Mouse (Mus musculus) hindbrain, embryonic 11.5 days (tissue): ENCODE results near the gene 1700001C19Rik. TPM values are rescaled to one million over a fixed set of nuclear protein-coding genes. Genes with fewer than 3 reads are reported as not detected.
"Not testable (repeated sequence)": the region's sequence is repeated elsewhere in the genome, so short reads cannot be mapped to it uniquely, and the experiment has no call there.

Experiments used
- ATAC-seq: fragments of 200-750 bp; cut with Nextera tagmentation; 2 replicates; pipeline ENCODE4 v1.8.0; 2017; ENCODE audit warnings: mild to moderate bottlenecking, moderate TSS enrichment, moderate library complexity; ENCODE audit not compliant: low FRiP score
- DNase-seq: peaks from one replicate; pipeline ENCODE4 v3.0.0-alpha.2; 2015; ENCODE audit warnings: low spot score
- H3K27ac ChIP-seq: fragments of 300-500 bp; sonication (generic); 2 replicates; pipeline ENCODE4 v1.5.1; 2014; ENCODE audit warnings: mild to moderate bottlenecking, low read depth, low read length
- H3K27me3 ChIP-seq: fragments of 300-500 bp; sonication (generic); 2 replicates; pipeline ENCODE4 v1.6.1; 2014; ENCODE audit warnings: mild to moderate bottlenecking, low read length, moderate library complexity, mixed read lengths; ENCODE audit not compliant: control insufficient read depth, insufficient read depth
- H3K36me3 ChIP-seq: fragments of 300-500 bp; sonication (generic); 2 replicates; pipeline ENCODE4 v1.6.1; 2014; ENCODE audit warnings: mild to moderate bottlenecking, low read length, moderate library complexity, mixed read lengths; ENCODE audit not compliant: control insufficient read depth, insufficient read depth
- H3K4me1 ChIP-seq: fragments of 300-500 bp; sonication (generic); replicated peaks from 2 replicates; pipeline ENCODE4 v1.6.1; 2014; ENCODE audit warnings: low read length, mixed read lengths; ENCODE audit not compliant: control insufficient read depth, insufficient read depth
- H3K4me2 ChIP-seq: fragments of 300-500 bp; sonication (generic); replicated peaks from 2 replicates; pipeline ENCODE4 v1.6.1; 2014; ENCODE audit warnings: mild to moderate bottlenecking, low read depth, low read length
- H3K4me3 ChIP-seq: fragments of 300-500 bp; sonication (generic); 2 replicates; pipeline ENCODE4 v1.5.1; 2014; ENCODE audit warnings: low read depth, low read length
- H3K9ac ChIP-seq: fragments of 300-500 bp; sonication (generic); 2 replicates; pipeline ENCODE4 v1.6.1; 2014; ENCODE audit warnings: low read depth, low read length
- H3K9me3 ChIP-seq: fragments of 300-500 bp; sonication (generic); 2 replicates; pipeline ENCODE4 v1.6.1; 2016; ENCODE audit warnings: low read length; ENCODE audit not compliant: control insufficient read depth
- WGBS: fragments of 180-500 bp; shearing (Covaris S2); extraction: QIAGEN DNeasy Blood & Tissue Kit; methylation state at CpG from one replicate; pipeline ENCODE4 v1.1.7; 2014; 5-methylcytosine and 5-hydroxymethylcytosine counted together
- polyA plus RNA-seq: library from polyadenylated mRNA; unstranded; fragments of >200 nt; fragmentation: Nextera tagmentation; extraction: Ambion mirVana; gene quantifications from 2 replicates; pipeline ENCODE4 v1.2.1, GENCODE M21; 2014

Gene 1700001C19Rik
- polyA plus RNA-seq, 1 experiment from 2014 or later = 0.68 TPM

DNA sequence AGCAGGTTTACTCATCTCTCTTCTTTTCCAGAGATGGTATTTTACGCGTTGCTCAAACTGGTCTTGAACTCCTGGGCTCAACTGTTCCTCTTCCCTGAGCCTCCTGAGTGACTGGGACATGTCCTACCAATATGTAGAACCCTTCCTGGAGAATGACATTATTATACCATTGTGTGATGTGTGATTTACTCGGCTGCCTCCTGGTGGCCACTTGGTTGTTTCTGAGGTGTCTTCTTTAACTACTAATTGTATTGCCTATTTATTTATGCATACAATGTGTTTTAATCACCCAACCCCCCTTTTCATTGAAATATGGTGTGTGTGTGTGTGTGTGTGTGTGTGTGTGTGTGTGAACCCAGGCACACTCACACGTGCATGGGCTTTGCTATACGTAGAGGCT lies 6.4 kb downstream of the 1700001C19Rik start:
- Histone ChIP-seq H3K27ac (no peak overlapping the region), H3K9me3 (no peaks in the 10 kb centered on the region), H3K4me3 (no peak overlapping the region), H3K4me2 (no peak overlapping the region), H3K9ac (no peak overlapping the region), H3K36me3 (no peaks in the 10 kb centered on the region), H3K27me3 (no peaks in the 10 kb centered on the region; the same call in 1 of the 2 replicates), H3K4me1 (no peaks in the 10 kb centered on the region)
- 68% methylated on average over 5 of the region's 5 CpGs for WGBS
- no peak for ATAC-seq
- no peak for DNase-seq

DNA sequence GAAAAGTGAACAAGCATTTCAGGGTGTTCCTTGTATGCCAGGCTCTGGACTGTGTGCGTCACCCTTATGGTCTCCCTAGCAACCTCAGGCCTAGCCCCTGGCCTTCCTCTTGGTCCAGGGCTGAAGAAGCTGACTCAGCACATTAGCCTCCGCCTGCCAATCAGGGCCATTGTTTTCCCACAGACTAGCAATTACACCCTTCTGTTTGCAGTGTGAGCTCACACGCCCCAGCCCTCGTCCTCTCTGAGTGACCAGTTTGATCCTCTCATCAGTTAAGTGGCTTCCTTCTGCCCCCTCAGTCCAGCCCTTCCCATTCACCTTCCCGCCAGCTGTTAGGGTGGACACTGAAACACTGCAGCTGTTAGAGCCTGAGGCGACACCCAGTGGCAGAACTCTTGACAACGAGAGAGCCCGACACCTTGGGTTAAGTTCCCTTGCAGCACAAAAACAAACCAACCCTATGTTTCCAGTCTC lies 8.3 kb downstream of the 1700001C19Rik start:
- H3K4me2 ChIP-seq = no peak overlapping the region
- no peaks in the 10 kb centered on the region for H3K27me3 ChIP-seq
- H3K9ac ChIP-seq = no peak overlapping the region
- no peaks in the 10 kb centered on the region for H3K36me3 ChIP-seq
- WGBS = 4% methylated on average over 8 of the region's 8 CpGs
- no peak overlapping the region for H3K4me3 ChIP-seq
- peak; percentile 72; the same call in 1 of the 2 replicates for ATAC-seq
- no peak overlapping the region for H3K27ac ChIP-seq
- H3K9me3 ChIP-seq = no peaks in the 10 kb centered on the region
- no peaks in the 10 kb centered on the region for H3K4me1 ChIP-seq
- DNase-seq = peak; percentile 75

DNA sequence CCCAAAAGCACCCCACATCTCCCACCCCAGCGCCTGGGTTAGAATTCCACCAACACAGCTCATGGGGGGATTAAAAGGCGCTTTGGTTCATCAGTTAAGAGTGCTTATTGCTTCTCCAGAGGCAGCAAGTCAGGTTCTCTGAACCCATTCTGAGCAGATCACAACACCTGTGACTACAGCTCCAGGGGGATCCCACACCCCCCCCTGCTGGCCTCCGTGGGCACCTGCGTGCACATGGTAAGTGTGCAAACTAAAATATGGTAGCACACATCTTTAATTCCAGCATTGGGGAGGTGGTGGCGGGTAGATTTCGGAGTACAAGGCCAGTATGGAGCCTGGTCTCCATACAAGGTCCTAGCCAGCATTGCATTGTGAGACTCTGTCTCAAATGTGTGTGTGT lies 9.9 kb downstream of the 1700001C19Rik start:
- H3K4me2 ChIP-seq = no peak overlapping the region
- 78% methylated on average over 6 of the region's 6 CpGs for WGBS
- ATAC-seq = no peak
- DNase-seq = no peak
- H3K27ac ChIP-seq = no peak overlapping the region
- no peak overlapping the region for H3K9ac ChIP-seq
- no peak overlapping the region for H3K4me3 ChIP-seq
- no peaks in the 10 kb centered on the region for H3K27me3 ChIP-seq
- H3K36me3 ChIP-seq = no peaks in the 10 kb centered on the region
- no peaks in the 10 kb centered on the region for H3K4me1 ChIP-seq
- no peaks in the 10 kb centered on the region for H3K9me3 ChIP-seq

DNA sequence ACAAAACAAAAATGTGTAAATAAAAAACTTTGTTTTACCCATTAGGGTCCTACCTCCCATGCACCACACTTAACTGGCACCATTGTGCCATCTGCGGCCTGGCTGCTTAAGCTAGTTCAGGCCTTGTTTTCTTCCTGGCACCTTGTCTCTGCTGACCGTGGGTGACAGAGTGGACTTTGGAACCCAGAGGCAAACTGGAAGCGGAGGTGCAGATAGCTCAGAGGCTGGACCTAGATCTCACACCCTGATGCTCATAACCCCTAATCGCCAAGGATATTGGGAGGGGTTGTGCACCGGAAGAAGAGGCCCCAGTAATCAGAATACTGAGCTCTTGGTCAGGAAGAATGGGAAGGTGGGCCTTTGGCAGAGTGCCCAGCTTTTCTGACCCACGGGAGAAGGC lies 13.0 kb downstream of the 1700001C19Rik start:
- no peak overlapping the region for H3K4me2 ChIP-seq
- H3K27me3 ChIP-seq = no peaks in the 10 kb centered on the region
- no peak for ATAC-seq
- no peak for DNase-seq
- no peak overlapping the region for H3K27ac ChIP-seq
- no peaks in the 10 kb centered on the region for H3K36me3 ChIP-seq
- H3K4me1 ChIP-seq = no peaks in the 10 kb centered on the region
- WGBS = 84% methylated on average over 6 of the region's 6 CpGs
- no peaks in the 10 kb centered on the region for H3K9me3 ChIP-seq
- no peak overlapping the region for H3K9ac ChIP-seq
- H3K4me3 ChIP-seq = no peak overlapping the region

DNA sequence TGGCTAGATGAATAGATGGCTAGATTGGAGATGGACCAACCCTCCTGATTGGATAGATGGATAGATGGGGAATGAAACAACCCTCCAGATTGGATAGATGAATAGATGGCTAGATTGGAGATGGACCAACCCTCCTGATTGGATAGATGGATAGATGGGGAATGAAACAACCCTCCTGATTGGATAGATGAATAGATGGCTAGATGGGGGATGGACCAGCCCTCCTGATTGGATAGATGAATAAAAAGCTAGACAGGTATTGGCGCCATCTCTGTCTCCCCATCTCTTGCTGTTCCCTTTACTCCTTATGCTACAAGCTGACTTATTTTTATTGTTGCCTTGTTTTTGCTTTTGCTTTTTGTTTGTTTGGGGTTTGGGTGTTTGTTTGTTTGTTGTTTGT lies 14.6 kb downstream of the 1700001C19Rik start:
- H3K4me2 ChIP-seq, H3K9me3 ChIP-seq, ATAC-seq, H3K27ac ChIP-seq, H3K36me3 ChIP-seq, H3K9ac ChIP-seq, H3K4me1 ChIP-seq, H3K4me3 ChIP-seq, DNase-seq, H3K27me3 ChIP-seq: not testable (repeated sequence)
- WGBS = 87% methylated on average over 1 of the region's 1 CpGs

DNA sequence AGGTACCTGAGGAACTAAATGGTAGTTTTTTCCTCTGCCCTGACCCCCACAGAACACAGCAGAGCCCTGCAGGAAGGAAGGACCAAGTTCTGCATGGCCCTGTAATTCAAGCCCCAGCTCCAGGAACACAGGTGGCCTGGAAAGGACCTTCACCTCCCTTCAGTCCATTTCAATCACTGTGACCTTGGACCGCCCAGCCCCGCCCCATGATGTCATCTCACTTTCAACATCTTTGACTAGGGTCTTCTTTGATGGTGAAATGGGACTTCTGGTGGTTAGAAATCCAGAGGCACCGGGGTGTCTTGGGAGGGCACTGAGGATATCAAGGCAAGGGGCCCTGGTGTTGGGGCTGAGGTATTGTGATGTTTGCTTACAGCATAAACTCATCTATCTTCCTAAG lies 15.6 kb downstream of the 1700001C19Rik start:
- no peaks in the 10 kb centered on the region for H3K9me3 ChIP-seq
- no peak overlapping the region for H3K4me3 ChIP-seq
- DNase-seq (no peak), ATAC-seq (no peak)
- WGBS = 83% methylated on average over 3 of the region's 3 CpGs
- H3K4me1 ChIP-seq = no peaks in the 10 kb centered on the region
- no peak overlapping the region for H3K4me2 ChIP-seq
- H3K27me3 ChIP-seq = no peaks in the 10 kb centered on the region
- H3K27ac ChIP-seq = no peak overlapping the region
- no peaks in the 10 kb centered on the region for H3K36me3 ChIP-seq
- no peak overlapping the region for H3K9ac ChIP-seq

DNA sequence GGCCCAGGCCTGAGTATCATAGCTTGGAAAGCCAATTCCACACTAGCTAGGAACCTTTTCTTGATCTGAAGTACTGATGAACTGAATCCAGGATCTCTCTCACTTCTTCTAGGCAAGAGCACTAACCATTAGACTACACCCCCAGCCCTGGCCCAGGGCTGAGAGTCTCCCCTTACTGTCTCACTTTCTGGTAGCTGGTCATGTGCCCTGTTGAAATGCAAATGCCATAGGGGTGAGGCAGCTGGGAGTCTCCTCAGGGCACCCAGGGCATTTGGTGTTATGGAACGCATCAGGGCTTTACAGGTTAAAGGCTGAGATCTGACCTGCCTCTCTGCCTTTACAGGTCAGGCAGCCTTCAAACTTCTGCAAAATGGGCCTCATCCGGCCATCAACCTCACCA lies 17.0 kb downstream of the 1700001C19Rik start:
- ATAC-seq = no peak
- Histone ChIP-seq H3K27ac (no peak overlapping the region), H3K4me3 (no peak overlapping the region), H3K36me3 (no peaks in the 10 kb centered on the region), H3K9me3 (no peaks in the 10 kb centered on the region), H3K9ac (no peak overlapping the region), H3K27me3 (no peaks in the 10 kb centered on the region), H3K4me2 (no peak overlapping the region), H3K4me1 (no peaks in the 10 kb centered on the region)
- WGBS = 73% methylated on average over 2 of the region's 2 CpGs
- DNase-seq = no peak

DNA sequence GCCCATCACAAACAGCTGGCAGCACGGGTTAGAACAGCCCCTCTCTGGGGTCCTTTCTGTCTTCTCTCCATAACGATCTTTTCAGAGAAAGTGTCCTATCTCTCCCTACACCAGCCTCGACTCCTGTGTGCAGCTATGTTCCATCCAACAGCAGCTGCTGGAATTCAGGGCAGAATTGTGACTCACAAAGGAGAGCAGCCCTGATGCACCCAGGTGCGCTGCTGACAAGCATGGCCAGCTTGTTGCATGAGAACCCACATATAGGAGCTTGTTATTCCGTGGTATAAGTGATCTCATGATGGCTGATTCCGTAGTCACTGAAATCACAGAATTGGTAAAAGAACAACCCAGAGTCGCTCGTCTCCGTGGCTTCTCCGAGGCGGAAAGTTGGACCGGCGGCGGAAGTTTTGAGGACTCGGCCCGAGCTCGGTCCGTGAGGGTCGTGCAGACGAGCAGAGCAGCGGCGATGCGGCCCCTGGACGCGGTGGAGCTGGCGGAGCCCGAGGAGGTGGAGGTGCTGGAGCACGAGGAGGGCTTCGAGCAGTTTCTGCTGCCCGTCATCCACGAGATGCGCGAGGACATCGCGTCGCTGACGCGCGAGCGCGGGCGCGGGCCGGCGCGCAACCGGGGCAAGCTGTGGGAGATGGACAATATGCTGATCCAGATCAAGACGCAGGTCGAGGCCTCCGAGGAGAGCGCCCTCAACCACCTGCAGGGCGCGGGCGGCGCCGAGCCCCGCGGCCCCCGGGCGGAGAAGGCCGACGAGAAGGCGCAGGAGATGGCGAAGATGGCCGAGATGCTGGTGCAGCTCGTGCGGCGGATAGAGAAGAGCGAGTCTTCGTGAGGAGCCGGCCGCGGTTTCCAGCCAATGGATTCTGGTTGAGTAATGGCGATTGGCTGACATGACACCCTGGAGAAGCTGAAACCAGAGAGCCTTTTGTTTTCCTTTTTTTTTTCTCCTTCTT lies 27.0 kb downstream of the 1700001C19Rik start:
- 4% methylated on average over 66 of the region's 74 CpGs for WGBS
- H3K27ac ChIP-seq, H3K9me3 ChIP-seq, H3K36me3 ChIP-seq, H3K9ac ChIP-seq, ATAC-seq, H3K4me1 ChIP-seq: not testable (repeated sequence)
- Histone ChIP-seq H3K4me2 (peak overlapping the region; percentile 48), H3K4me3 (peak overlapping the region; percentile 27), H3K27me3 (peaks cover 13% of the 10 kb centered on the region)
- DNase-seq = peak; percentile 36

DNA sequence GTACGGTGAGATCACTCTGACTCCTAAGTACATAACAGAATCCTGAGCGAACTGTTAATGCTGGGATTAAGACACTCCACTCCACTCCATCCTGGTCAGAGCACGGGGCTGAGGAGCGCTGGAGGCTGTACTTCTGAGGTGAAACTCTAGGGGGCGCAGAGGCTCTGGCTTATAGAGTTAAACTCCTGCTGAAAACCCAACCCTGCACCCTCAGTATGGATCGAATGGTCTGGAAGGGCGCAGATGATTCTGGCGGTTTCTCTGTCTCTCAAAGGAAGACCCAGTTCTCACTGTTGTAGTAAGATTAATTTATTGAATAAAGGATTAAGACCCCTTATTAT lies 28.6 kb downstream of the 1700001C19Rik start:
- ATAC-seq = no peak
- H3K9ac ChIP-seq = no peak overlapping the region
- no peaks in the 10 kb centered on the region for H3K36me3 ChIP-seq
- H3K9me3 ChIP-seq = no peaks in the 10 kb centered on the region
- DNase-seq = peak; percentile 85
- H3K4me2 ChIP-seq = no peak overlapping the region
- 31% methylated on average over 8 of the region's 8 CpGs for WGBS
- peaks cover 13% of the 10 kb centered on the region for H3K27me3 ChIP-seq
- no peaks in the 10 kb centered on the region for H3K4me1 ChIP-seq
- no peak overlapping the region for H3K27ac ChIP-seq
- H3K4me3 ChIP-seq = no peak overlapping the region
